Mouse (Mus musculus) hindbrain, embryonic 14.5 days (tissue): ENCODE measurements around the gene Zfp276. TPM values are rescaled to one million over a fixed set of nuclear protein-coding genes. Genes with fewer than 3 reads are reported as not detected.
"Not testable (repeated sequence)": the region's sequence is repeated elsewhere in the genome, so short reads cannot be mapped to it uniquely, and the experiment has no call there.

ENCODE experiments used
- ATAC-seq: fragments of 200-750 bp; cut with Nextera tagmentation; 2 replicates; pipeline ENCODE4 v1.8.0; 2017; ENCODE audit warnings: moderate number of reproducible peaks, mild to moderate bottlenecking, moderate TSS enrichment, moderate library complexity; ENCODE audit not compliant: low FRiP score
- DNase-seq: peaks from one replicate; pipeline ENCODE4 v3.0.0-alpha.2; 2015; ENCODE audit warnings: low spot score
- H3K27ac ChIP-seq: fragments of 300-500 bp; sonication (generic); 2 replicates; pipeline ENCODE4 v1.5.1; 2014; ENCODE audit warnings: mild to moderate bottlenecking, moderate library complexity
- H3K27me3 ChIP-seq: fragments of 300-500 bp; sonication (generic); 2 replicates; pipeline ENCODE4 v1.6.1; 2014; ENCODE audit warnings: mild to moderate bottlenecking, low read length, mixed read lengths; ENCODE audit not compliant: control insufficient read depth, insufficient read depth
- H3K36me3 ChIP-seq: fragments of 300-500 bp; sonication (generic); replicated peaks from 2 replicates; pipeline ENCODE4 v1.6.1; 2014; ENCODE audit not compliant: control insufficient read depth, insufficient read depth
- H3K4me1 ChIP-seq: fragments of 300-500 bp; sonication (generic); replicated peaks from 2 replicates; pipeline ENCODE4 v1.6.1; 2014; ENCODE audit warnings: antibody characterized with exemption, low read length, mixed read lengths; ENCODE audit not compliant: control insufficient read depth, insufficient read depth
- H3K4me2 ChIP-seq: fragments of 300-500 bp; sonication (generic); replicated peaks from 2 replicates; pipeline ENCODE4 v1.6.1; 2014; ENCODE audit warnings: mild to moderate bottlenecking, moderate library complexity
- H3K4me3 ChIP-seq: fragments of 300-500 bp; sonication (generic); replicated peaks from 2 replicates; pipeline ENCODE4 v1.5.1; 2014; ENCODE audit warnings: mild to moderate bottlenecking, low read length
- H3K9ac ChIP-seq: fragments of 300-500 bp; sonication (generic); 2 replicates; pipeline ENCODE4 v1.6.1; 2014
- H3K9me3 ChIP-seq: fragments of 300-500 bp; sonication (generic); 2 replicates; pipeline ENCODE4 v1.6.1; 2016; ENCODE audit warnings: low read length; ENCODE audit not compliant: control insufficient read depth
- WGBS: fragments of 180-500 bp; shearing (Covaris S2); extraction: QIAGEN DNeasy Blood & Tissue Kit; methylation state at CpG from one replicate; pipeline ENCODE4 v1.1.7; 2014; 5-methylcytosine and 5-hydroxymethylcytosine counted together
- polyA plus RNA-seq: library from polyadenylated mRNA; unstranded; fragments of >200 nt; fragmentation: Nextera tagmentation; extraction: Ambion mirVana; gene quantifications from 2 replicates; pipeline ENCODE4 v1.2.1, GENCODE M21; 2014

The Zfp276 gene
- polyA plus RNA-seq, 1 experiment from 2014 or later, result 19.5 TPM

DNA sequence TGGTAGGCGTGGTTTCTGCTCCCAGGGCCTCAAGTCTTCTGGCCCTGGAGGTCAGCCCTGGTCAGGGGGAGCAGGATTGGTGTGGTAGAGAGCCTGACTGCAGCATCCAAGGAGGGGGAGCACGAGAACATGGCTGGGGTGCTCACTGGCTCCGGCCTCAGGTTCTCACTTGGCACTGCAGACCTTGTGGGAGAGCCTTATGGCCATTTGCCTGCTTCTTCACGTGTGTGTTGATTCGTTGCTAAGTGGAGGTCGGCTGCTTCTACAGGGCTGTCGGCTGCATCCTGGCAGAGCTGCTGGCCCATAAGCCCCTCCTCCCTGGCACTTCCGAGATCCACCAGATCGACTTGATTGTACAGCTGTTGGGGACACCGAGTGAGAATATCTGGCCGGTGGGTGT lies 23.7 kb upstream of the Zfp276 start:
- ATAC-seq, H3K9me3 ChIP-seq, DNase-seq, H3K27me3 ChIP-seq, H3K27ac ChIP-seq, H3K9ac ChIP-seq, H3K4me2 ChIP-seq, H3K4me3 ChIP-seq: not testable (repeated sequence)
- whole genome bisulfite sequencing, result 90% methylated on average over 9 of the region's 11 CpGs
- Histone ChIP-seq H3K4me1 (peaks cover 15% of the 10 kb centered on the region), H3K36me3 (peaks cover 36% of the 10 kb centered on the region)

DNA sequence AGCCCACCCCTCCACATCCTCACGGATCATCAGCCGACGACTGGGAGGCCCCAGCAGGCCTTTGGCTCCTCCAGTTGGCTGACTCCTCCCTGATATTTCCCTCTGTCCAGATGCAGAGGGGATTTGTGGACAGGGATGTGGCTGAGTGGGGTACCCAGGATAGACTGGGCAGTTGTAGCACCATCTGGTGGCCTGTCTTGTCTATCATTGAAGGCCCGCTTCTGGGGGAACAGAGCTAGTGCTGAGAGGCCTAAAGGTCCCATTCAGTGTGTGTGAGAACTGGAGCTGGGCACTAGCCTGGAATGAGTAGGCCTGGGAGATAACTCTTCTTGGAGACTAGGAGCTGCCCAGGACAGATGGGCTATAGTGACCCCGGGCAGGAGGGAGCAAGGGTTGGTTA lies 22.3 kb upstream of the Zfp276 start:
- no peak overlapping the region for H3K4me3 ChIP-seq
- 0 out of 2 replicates have a peak, but pooled peaks cover 7% of the 10 kb centered on the region for H3K27me3 ChIP-seq
- H3K36me3 ChIP-seq, result peaks cover 33% of the 10 kb centered on the region
- H3K27ac ChIP-seq, result no peak overlapping the region
- no peak overlapping the region for H3K4me2 ChIP-seq
- no peak for DNase-seq
- no peak overlapping the region for H3K9ac ChIP-seq
- H3K4me1 ChIP-seq, result peaks cover 17% of the 10 kb centered on the region; the same call in 1 of the 2 replicates
- WGBS, result 50% methylated on average over 5 of the region's 5 CpGs
- no peaks in the 10 kb centered on the region for H3K9me3 ChIP-seq
- no peak for ATAC-seq

DNA sequence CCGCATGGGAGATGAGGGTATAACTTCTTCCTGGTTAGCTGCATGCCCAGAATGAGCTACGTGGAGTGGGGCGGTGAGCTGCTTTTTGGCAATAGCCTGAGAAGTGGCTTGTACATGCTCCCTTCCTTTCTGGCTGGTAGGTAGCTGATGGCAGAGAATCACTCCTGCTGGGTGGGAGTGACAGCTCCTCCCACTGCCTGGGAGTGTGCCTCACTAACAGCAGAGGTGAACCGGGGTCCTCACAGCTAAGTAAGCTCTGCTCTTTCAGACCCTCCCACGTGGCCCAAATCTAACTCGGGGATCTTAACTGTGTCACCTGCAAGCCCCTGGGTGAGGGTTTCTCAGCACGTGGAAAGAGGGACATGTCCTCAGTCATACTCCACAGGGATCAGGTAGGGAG lies 21.4 kb upstream of the Zfp276 start:
- no peak for ATAC-seq
- 40% methylated on average over 7 of the region's 7 CpGs for WGBS
- H3K9me3 ChIP-seq, result no peaks in the 10 kb centered on the region

DNA sequence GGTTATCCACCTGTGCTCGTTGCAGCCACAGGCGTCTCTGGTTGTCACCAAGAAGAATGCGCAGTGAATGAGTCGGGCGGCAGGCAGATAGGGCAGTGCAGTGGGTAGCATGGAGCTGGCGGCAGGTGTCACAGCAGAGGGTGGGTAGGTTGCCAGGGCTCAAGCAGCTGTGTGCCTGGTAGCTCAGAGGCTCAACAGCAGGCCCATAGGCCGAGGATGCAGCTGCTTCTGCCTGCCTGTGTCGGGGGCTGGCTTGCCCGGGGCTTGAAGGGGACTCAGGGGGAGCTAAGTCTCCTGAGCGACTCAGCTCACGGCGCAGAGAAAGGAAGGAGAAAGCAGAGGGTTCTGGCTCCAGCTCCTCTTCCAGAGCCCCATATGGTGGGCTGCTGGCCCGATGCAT lies 20.7 kb upstream of the Zfp276 start:
- 0 out of 2 replicates have a peak, but pooled peaks cover 10% of the 10 kb centered on the region for H3K27me3 ChIP-seq
- whole genome bisulfite sequencing, result 51% methylated on average over 12 of the region's 13 CpGs
- ATAC-seq (no peak), DNase-seq (no peak)
- peaks cover 17% of the 10 kb centered on the region for H3K36me3 ChIP-seq
- no peak overlapping the region for H3K4me2 ChIP-seq
- H3K4me3 ChIP-seq, result no peak overlapping the region
- peaks cover 17% of the 10 kb centered on the region; the same call in 1 of the 2 replicates for H3K4me1 ChIP-seq
- H3K9me3 ChIP-seq, result no peaks in the 10 kb centered on the region
- H3K9ac ChIP-seq, result no peak overlapping the region
- H3K27ac ChIP-seq, result no peak overlapping the region

More for the DNA sequence above, 21.4 kb upstream of the Zfp276 start:
- 0 out of 2 replicates have a peak, but pooled peaks cover 10% of the 10 kb centered on the region for H3K27me3 ChIP-seq
- peaks cover 25% of the 10 kb centered on the region for H3K36me3 ChIP-seq
- no peak overlapping the region for H3K4me2 ChIP-seq
- H3K4me3 ChIP-seq, result no peak overlapping the region
- H3K4me1 ChIP-seq, result peaks cover 17% of the 10 kb centered on the region; the same call in 1 of the 2 replicates
- no peak overlapping the region for H3K9ac ChIP-seq
- H3K27ac ChIP-seq, result no peak overlapping the region
- no peak for DNase-seq

DNA sequence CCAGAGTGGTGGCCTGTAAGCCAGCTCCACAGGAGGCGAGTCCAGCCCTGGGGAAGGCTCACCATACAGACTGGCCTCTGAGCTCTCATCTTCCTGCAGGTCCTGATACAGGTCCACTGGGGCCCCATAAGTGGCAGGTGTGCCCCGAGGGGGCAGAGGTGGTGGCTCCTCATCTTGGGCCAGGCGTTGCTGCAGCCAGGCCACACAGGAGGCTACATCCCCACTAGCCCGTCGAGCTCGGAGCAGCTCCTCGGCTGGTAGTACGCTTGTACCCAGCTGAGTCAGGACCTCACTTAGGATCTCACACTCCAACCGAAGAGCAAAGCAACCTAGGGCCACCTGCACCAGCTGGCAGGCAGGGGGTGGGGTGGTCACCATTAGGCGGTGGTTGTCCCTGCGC lies 20.2 kb upstream of the Zfp276 start:
- WGBS, result 84% methylated on average over 11 of the region's 11 CpGs
- H3K27me3 ChIP-seq, result 0 out of 2 replicates have a peak, but pooled peaks cover 10% of the 10 kb centered on the region
- ATAC-seq (no peak), DNase-seq (no peak)
- H3K9ac ChIP-seq, result no peak overlapping the region
- no peak overlapping the region for H3K4me3 ChIP-seq
- peaks cover 17% of the 10 kb centered on the region; the same call in 1 of the 2 replicates for H3K4me1 ChIP-seq
- peaks cover 13% of the 10 kb centered on the region for H3K36me3 ChIP-seq
- H3K4me2 ChIP-seq, result no peak overlapping the region
- H3K9me3 ChIP-seq, result no peaks in the 10 kb centered on the region
- H3K27ac ChIP-seq, result no peak overlapping the region

DNA sequence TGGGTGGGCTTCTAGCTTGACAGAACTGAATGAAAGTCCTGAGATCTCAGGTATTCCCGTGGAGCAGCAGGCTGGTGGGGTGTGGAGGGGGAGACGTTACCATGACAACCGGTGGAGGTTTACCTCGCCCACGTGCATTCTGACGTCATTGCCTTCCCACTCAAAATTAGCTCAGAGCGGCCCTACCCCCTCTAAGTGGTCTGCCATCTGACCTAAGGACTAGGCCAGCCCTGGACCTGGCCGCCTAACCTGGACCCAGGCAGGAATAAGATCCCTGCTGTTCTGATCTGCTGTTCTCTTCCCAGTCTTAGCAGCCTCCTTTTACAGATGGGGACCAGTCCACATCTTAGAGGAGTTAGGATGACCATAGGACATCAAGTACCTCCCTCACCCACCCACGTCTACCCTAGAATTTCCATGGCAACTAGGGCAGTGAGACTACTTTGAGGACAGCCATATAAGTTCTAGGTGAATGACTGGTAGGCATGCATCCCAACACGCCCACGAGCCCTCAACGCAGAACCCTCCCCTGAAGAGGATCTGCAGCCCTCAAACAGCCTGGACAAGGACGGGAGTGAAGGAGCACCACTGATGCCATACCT lies 19.0 kb upstream of the Zfp276 start:
- Histone ChIP-seq H3K4me2 (peak overlapping the region; percentile 74), H3K27ac (no peak overlapping the region), H3K9me3 (no peaks in the 10 kb centered on the region), H3K9ac (peak overlapping the region; percentile 60), H3K4me3 (peak overlapping the region; percentile 43), H3K27me3 (0 out of 2 replicates have a peak, but pooled peaks cover 10% of the 10 kb centered on the region), H3K36me3 (peaks cover 3% of the 10 kb centered on the region), H3K4me1 (peaks cover 17% of the 10 kb centered on the region; the same call in 1 of the 2 replicates)
- ATAC-seq (no peak), DNase-seq (no peak)
- WGBS, result 36% methylated on average over 13 of the region's 13 CpGs

DNA sequence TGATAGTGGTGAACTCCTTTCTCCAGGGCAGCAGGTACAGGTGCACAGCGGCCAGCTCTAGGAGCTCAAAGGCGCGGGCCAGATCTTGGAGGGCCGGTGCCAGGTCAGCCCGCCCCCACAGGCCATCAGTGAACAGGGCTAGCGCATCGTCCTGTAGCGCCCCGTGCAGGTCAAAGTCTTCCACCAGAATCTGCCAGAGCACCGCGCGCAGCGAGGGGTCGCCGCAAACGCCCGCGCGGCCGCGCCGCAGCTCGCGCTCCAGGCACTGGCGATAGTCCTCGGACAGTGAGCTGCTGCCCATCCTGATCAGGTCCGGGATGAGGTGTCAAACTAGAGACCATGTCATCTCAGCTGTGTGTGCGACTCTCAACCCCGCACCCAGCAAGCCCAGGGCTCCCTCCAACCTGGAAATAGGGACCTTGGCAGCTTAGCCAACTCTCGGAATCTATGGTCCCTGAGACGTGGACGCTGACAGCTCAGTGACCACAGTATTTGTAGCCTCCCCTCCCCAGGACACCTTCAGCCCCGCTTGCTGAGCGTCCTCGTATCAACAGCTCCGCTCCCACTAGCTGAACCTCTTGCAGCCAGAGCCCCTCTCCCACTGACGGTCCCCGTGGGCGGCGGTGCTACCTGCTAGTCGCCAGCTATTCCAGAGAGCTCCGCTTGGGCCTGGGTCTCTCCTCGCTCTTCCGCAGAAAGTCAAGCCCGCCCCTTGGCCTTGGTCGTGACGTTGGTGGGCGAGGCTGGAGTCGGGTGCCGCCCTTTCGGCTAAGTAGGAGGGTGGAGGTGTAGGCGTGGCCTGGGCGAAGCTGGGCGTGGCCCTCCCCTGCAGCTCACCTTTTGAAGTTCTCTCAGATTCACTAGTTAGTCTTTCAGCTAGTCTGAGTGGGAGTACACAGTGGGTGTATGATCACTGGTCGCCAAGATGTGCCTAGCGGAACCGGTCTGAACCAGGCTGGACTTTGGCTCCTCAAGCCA lies 18.2 kb upstream of the Zfp276 start, which contains the start of gene Spata2l:
TSS of gene Spata2l (minus strand) at position 714 of the 978 bp plus-strand sequence.
- ATAC-seq (peak; percentile 75), DNase-seq (peak; percentile 76)
- Histone ChIP-seq H3K27me3 (0 out of 2 replicates have a peak, but pooled peaks cover 10% of the 10 kb centered on the region), H3K36me3 (no peaks in the 10 kb centered on the region; the same call in 1 of the 2 replicates), H3K9me3 (no peaks in the 10 kb centered on the region), H3K4me3 (peak within 1 kb of the TSS; percentile 43), H3K27ac (no peak within 1 kb of the TSS), H3K9ac (peak within 1 kb of the TSS; percentile 60), H3K4me1 (peaks cover 17% of the 10 kb centered on the region; the same call in 1 of the 2 replicates), H3K4me2 (peak within 1 kb of the TSS; percentile 74)
- 2% methylated on average over 57 of the region's 57 CpGs for WGBS

DNA sequence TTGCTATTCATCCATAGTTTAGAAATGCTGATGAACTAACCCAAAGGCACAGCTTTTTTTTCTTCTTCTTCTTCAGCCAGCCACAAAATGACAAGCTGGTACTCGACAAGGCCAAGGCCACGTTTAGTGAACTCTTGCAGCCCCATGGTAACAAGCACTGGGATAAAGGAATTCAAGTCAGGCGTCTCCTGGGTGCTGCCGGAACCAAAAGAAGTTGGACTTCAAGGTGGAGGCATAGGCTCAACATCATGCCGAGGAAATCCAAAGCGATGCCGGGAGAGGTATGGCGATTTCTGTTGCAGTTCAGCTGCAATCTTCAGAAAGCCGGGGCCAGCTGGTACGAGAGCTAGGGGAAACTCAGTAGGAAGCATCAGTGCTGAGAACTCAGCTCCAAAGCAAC lies 14.6 kb upstream of the Zfp276 start:
- Histone ChIP-seq H3K9me3 (no peaks in the 10 kb centered on the region), H3K4me1 (peaks cover 17% of the 10 kb centered on the region; the same call in 1 of the 2 replicates), H3K27ac (no peak overlapping the region), H3K4me2 (no peak overlapping the region), H3K36me3 (peaks cover 30% of the 10 kb centered on the region), H3K9ac (no peak overlapping the region), H3K4me3 (no peak overlapping the region), H3K27me3 (0 out of 2 replicates have a peak, but pooled peaks cover 10% of the 10 kb centered on the region)
- DNase-seq, result no peak
- WGBS, result 79% methylated on average over 10 of the region's 10 CpGs
- no peak for ATAC-seq
